Mouse (Mus musculus): ENCODE measurements around the gene Anapc15-ps. TPM values are rescaled to one million over a fixed set of nuclear protein-coding genes. Genes with fewer than 3 reads are reported as not detected.

The Anapc15-ps gene
- polyA plus RNA-seq, 1 experiment from 2014 or later = not detected

DNA sequence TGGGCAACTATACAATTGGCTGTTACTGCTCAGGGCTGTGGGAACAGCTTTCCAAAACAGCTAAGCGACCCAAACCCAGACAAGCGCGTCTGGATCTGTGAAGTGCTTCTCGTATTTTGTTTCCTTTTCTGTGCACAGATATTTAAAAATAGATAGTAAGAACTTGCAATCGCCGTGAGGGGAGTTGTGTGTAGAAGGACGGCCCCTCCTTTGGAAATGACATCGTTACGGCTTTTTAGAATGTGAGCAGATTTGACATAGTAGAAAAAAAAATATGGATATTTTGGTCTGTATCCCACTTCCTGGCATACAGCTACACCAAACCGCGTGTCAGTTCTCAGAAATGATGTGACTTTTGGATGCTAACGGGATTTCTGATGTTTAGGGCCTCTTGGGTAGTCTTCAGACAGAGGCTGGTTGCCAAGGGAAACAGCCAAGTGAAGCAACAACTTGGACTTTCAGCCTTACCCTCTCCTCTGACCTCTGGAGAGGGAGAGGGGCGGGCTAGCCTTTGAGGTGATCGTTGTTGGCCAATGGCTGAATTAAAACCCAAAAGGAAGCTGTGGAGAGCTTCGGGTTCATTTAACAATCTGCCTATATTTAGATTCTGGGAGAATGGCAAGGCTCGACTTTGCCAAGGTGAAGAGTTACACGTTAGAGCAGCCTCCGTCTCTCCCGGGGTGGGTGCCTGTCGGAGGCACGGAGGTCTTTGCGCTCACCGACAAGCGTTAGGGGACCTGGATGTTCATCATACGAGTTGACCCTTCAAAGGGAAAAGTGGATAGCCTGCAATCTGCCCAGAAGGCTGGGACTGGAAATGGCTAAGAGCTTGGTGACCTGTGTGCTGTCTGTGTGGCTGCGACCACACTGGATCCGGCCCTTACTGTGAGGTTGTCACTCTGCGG is 7.2 kb upstream of the Anapc15-ps start:
- Histone ChIP-seq H3K27ac (replicated peaks; ENCODE audit: low read depth, low read length) (no peak overlapping the region), H3K36me3 (ENCODE audit: control insufficient read depth, insufficient read depth, low read length) (no peaks in the 10 kb centered on the region), H3K9ac (ENCODE audit: low read length) (no peak overlapping the region), H3K4me1 (ENCODE audit: control insufficient read depth, insufficient read depth, low read length) (peaks cover 7% of the 10 kb centered on the region; the same call in 1 of the 2 replicates), H3K4me2 (ENCODE audit: low read depth, severe bottlenecking) (no peak overlapping the region), H3K27me3 (ENCODE audit: control insufficient read depth, insufficient read depth, low read length) (no peaks in the 10 kb centered on the region), H3K4me3 (ENCODE audit: low read depth, low read length) (no peak overlapping the region), H3K9me3 (ENCODE audit: control insufficient read depth, low read length) (no peaks in the 10 kb centered on the region)
- DNase-seq (ENCODE audit: low spot score) (no peak), ATAC-seq (ENCODE audit: insufficient number of reproducible peaks, low FRiP score, low TSS enrichment, low read depth) (no peak)
- 70% methylated on average over 28 of the region's 28 CpGs for WGBS

DNA sequence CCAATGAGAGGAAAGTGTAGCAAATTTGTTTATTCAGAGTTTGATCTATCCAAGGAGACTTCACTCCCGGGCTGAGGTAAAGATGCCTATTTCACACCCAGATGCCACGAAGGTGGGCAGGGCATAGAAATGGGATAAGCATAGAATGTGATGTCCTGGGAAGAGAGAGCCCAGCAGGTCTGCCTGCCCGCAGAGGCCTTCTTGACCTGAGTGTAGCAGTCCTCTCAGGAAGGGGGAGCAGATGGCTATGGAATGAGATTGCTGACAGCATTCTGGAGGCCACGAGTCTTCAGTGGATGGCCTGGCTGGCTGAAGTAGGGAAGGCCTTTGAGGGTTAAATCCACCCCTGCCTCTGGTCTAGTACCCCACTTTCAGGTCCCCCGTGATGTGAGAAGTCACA is 5.9 kb upstream of the Anapc15-ps start:
- Histone ChIP-seq H3K4me3 (ENCODE audit: low read depth, low read length) (no peak overlapping the region), H3K27me3 (ENCODE audit: control insufficient read depth, insufficient read depth, low read length) (no peaks in the 10 kb centered on the region), H3K4me1 (ENCODE audit: control insufficient read depth, insufficient read depth, low read length) (peaks cover 4% of the 10 kb centered on the region; the same call in 1 of the 2 replicates), H3K9ac (ENCODE audit: low read length) (no peak overlapping the region), H3K4me2 (ENCODE audit: low read depth, severe bottlenecking) (no peak overlapping the region), H3K27ac (replicated peaks; ENCODE audit: low read depth, low read length) (no peak overlapping the region), H3K9me3 (ENCODE audit: control insufficient read depth, low read length) (no peaks in the 10 kb centered on the region), H3K36me3 (ENCODE audit: control insufficient read depth, insufficient read depth, low read length) (no peaks in the 10 kb centered on the region)
- ATAC-seq (ENCODE audit: insufficient number of reproducible peaks, low FRiP score, low TSS enrichment, low read depth) (no peak), DNase-seq (ENCODE audit: low spot score) (no peak)
- 90% methylated on average over 5 of the region's 5 CpGs for WGBS

DNA sequence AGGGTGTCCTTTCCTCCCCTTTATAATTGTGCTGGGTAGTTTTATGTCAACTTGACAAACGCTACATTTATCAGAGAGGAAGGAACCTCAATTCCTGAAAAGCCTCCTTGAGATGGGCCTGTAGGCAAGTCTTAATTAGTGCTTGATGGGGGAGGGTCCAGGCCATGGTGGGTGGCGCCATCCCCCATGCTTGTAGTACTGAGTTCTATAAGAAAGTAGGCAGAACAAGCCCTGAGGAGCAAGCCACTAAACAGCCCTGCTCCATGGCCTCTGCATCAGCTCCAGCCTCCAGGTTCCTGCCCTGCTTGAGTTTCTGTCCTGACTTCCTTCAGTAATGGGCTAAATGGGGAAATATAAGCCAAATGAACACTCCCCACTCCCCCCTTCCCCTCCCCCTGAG is 5.4 kb upstream of the Anapc15-ps start:
- DNase-seq (ENCODE audit: low spot score) (no peak), ATAC-seq (ENCODE audit: insufficient number of reproducible peaks, low FRiP score, low TSS enrichment, low read depth) (no peak)
- H3K27me3 ChIP-seq (ENCODE audit: control insufficient read depth, insufficient read depth, low read length) = no peaks in the 10 kb centered on the region
- WGBS = 88% methylated on average over 2 of the region's 2 CpGs
- H3K4me2 ChIP-seq (ENCODE audit: low read depth, severe bottlenecking) = no peak overlapping the region
- H3K9me3 ChIP-seq (ENCODE audit: control insufficient read depth, low read length) = no peaks in the 10 kb centered on the region
- no peak overlapping the region for H3K9ac ChIP-seq (ENCODE audit: low read length)
- H3K36me3 ChIP-seq (ENCODE audit: control insufficient read depth, insufficient read depth, low read length) = no peaks in the 10 kb centered on the region
- no peak overlapping the region for H3K4me3 ChIP-seq (ENCODE audit: low read depth, low read length)
- peaks cover 4% of the 10 kb centered on the region; the same call in 1 of the 2 replicates for H3K4me1 ChIP-seq (ENCODE audit: control insufficient read depth, insufficient read depth, low read length)
- no peak overlapping the region for H3K27ac ChIP-seq (replicated peaks; ENCODE audit: low read depth, low read length)

DNA sequence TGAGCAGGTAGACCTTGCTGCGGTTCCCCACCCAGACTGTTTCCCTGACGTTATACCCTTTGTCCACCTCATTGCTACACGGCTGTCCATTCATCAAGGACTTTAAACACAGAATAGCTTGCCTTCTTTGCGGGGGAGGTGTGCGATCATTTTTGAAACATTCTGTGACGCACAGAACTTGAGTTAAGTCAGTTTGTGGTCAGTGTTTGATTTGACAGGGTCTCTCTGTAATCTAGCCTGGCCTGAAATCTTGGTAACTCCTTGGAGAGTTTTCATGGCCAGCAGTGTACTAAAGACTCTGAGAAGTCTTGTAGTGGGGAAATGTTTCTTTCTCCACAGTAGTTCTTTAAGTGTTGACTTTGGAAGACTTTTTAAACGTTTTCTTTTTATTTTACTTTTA is 5.0 kb upstream of the Anapc15-ps start:
- no peak overlapping the region for H3K9ac ChIP-seq (ENCODE audit: low read length)
- no peak overlapping the region for H3K4me2 ChIP-seq (ENCODE audit: low read depth, severe bottlenecking)
- no peaks in the 10 kb centered on the region for H3K36me3 ChIP-seq (ENCODE audit: control insufficient read depth, insufficient read depth, low read length)
- peaks cover 4% of the 10 kb centered on the region; the same call in 1 of the 2 replicates for H3K4me1 ChIP-seq (ENCODE audit: control insufficient read depth, insufficient read depth, low read length)
- ATAC-seq (ENCODE audit: insufficient number of reproducible peaks, low FRiP score, low TSS enrichment, low read depth) (no peak), DNase-seq (ENCODE audit: low spot score) (no peak)
- H3K27me3 ChIP-seq (ENCODE audit: control insufficient read depth, insufficient read depth, low read length) = no peaks in the 10 kb centered on the region
- no peaks in the 10 kb centered on the region for H3K9me3 ChIP-seq (ENCODE audit: control insufficient read depth, low read length)
- peak overlapping the region; percentile 36; the same call in 1 of the 2 replicates for H3K27ac ChIP-seq (replicated peaks; ENCODE audit: low read depth, low read length)
- no peak overlapping the region for H3K4me3 ChIP-seq (ENCODE audit: low read depth, low read length)
- 76% methylated on average over 7 of the region's 7 CpGs for WGBS

DNA sequence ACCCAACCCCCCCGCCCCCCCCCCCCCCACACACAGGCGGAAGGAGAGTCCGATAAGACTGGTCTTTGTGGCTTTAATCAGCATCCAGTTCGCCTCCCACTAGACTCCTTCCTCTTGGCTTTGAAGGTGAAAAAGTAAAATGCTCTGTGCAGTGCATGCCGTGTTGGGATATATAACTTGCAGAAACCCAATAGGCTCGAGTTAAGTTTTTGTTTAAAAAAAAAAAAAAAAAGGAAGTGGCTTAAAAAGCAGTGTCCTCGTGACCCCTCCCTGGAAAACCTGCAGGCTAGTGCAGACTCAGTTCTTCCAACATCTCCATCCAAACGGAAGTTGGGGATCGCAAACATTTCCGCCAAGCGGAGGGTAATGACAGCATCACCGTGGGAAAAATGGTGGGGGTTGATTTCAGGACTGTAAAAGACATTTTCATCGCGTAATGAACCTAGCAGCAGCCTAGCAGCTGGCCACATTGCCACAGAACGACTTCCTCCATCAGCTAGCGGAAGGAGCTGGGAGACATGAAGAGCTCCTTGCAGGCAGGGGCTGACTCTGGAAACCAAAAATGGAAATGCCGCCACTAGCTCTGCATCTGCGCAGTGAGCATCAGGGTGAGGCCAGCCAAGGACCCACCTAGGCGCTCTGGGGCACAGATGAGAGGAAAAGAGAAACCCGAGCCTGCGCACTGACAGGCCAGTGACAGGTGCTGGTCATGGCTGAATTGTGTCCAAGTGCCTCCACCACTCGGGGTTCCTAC is 4.3 kb upstream of the Anapc15-ps start:
- ATAC-seq (ENCODE audit: insufficient number of reproducible peaks, low FRiP score, low TSS enrichment, low read depth) (peak; percentile 32; the same call in 1 of the 2 replicates), DNase-seq (ENCODE audit: low spot score) (peak; percentile 47)
- 49% methylated on average over 22 of the region's 22 CpGs for WGBS
- no peaks in the 10 kb centered on the region for H3K27me3 ChIP-seq (ENCODE audit: control insufficient read depth, insufficient read depth, low read length)
- H3K4me3 ChIP-seq (ENCODE audit: low read depth, low read length) = no peak overlapping the region
- H3K9me3 ChIP-seq (ENCODE audit: control insufficient read depth, low read length) = no peaks in the 10 kb centered on the region
- no peaks in the 10 kb centered on the region for H3K36me3 ChIP-seq (ENCODE audit: control insufficient read depth, insufficient read depth, low read length)
- H3K9ac ChIP-seq (ENCODE audit: low read length) = no peak overlapping the region
- peaks cover 4% of the 10 kb centered on the region; the same call in 1 of the 2 replicates for H3K4me1 ChIP-seq (ENCODE audit: control insufficient read depth, insufficient read depth, low read length)
- H3K4me2 ChIP-seq (ENCODE audit: low read depth, severe bottlenecking) = peak overlapping the region; percentile 17; the same call in 1 of the 2 replicates
- H3K27ac ChIP-seq (replicated peaks; ENCODE audit: low read depth, low read length) = peak overlapping the region; percentile 36; the same call in 1 of the 2 replicates

DNA sequence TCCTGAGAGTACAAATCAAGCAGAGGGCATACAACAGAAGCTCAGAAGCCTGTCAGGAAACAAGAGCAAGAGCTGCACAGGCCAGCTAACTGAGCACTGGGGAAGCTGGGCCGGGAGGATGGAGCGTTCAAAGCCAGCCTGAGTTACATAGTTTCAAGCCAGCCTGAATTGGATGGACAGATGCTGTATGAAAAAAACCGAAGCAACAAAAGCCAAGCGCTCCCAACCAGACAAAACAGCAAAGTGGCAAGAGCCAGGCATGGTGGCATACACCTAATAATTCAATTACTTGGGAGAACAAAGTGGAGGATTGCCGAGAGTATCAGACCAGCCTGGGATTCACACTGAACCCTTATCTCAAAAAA is 3.7 kb upstream of the Anapc15-ps start:
- H3K27me3 ChIP-seq (ENCODE audit: control insufficient read depth, insufficient read depth, low read length) = no peaks in the 10 kb centered on the region
- ATAC-seq (ENCODE audit: insufficient number of reproducible peaks, low FRiP score, low TSS enrichment, low read depth) (no peak), DNase-seq (ENCODE audit: low spot score) (no peak)
- no peaks in the 10 kb centered on the region for H3K9me3 ChIP-seq (ENCODE audit: control insufficient read depth, low read length)
- H3K4me1 ChIP-seq (ENCODE audit: control insufficient read depth, insufficient read depth, low read length) = peaks cover 4% of the 10 kb centered on the region; the same call in 1 of the 2 replicates
- no peak overlapping the region for H3K27ac ChIP-seq (replicated peaks; ENCODE audit: low read depth, low read length)
- H3K4me2 ChIP-seq (ENCODE audit: low read depth, severe bottlenecking) = no peak overlapping the region
- H3K36me3 ChIP-seq (ENCODE audit: control insufficient read depth, insufficient read depth, low read length) = no peaks in the 10 kb centered on the region
- 76% methylated on average over 5 of the region's 5 CpGs for WGBS
- no peak overlapping the region for H3K9ac ChIP-seq (ENCODE audit: low read length)
- no peak overlapping the region for H3K4me3 ChIP-seq (ENCODE audit: low read depth, low read length)

DNA sequence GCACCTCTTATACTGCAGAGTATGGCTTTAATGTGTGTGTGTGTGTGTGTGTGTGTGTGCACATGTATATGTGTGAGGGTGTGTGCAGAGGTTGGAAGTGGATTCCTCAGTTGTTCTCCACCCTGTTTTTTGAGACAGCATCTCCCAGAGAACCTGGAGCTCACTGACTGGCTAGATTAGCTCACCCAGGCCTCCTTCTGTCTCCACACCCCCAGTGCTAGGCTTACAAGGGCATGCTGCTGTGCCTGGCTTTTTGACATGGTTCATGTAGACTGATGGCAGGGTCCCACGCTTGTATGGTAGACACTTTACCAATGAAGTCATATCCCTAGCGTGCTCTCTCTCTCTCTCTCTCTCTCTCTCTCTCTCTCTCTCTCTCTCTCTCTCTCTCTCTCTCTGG is 3.1 kb upstream of the Anapc15-ps start:
- H3K9me3 ChIP-seq (ENCODE audit: control insufficient read depth, low read length) = no peaks in the 10 kb centered on the region
- no peaks in the 10 kb centered on the region for H3K36me3 ChIP-seq (ENCODE audit: control insufficient read depth, insufficient read depth, low read length)
- WGBS = 87% methylated on average over 2 of the region's 2 CpGs
- no peak overlapping the region for H3K4me3 ChIP-seq (ENCODE audit: low read depth, low read length)
- peaks cover 4% of the 10 kb centered on the region; the same call in 1 of the 2 replicates for H3K4me1 ChIP-seq (ENCODE audit: control insufficient read depth, insufficient read depth, low read length)
- ATAC-seq (ENCODE audit: insufficient number of reproducible peaks, low FRiP score, low TSS enrichment, low read depth) (no peak), DNase-seq (ENCODE audit: low spot score) (no peak)
- no peak overlapping the region for H3K27ac ChIP-seq (replicated peaks; ENCODE audit: low read depth, low read length)
- no peaks in the 10 kb centered on the region for H3K27me3 ChIP-seq (ENCODE audit: control insufficient read depth, insufficient read depth, low read length)
- no peak overlapping the region for H3K9ac ChIP-seq (ENCODE audit: low read length)
- H3K4me2 ChIP-seq (ENCODE audit: low read depth, severe bottlenecking) = no peak overlapping the region

Measured in limb, embryonic 11.5 days (tissue).